Mouse (Mus musculus): ENCODE data around the gene Mrto4. TPM values are rescaled to one million over a fixed set of nuclear protein-coding genes. Genes with fewer than 3 reads are reported as not detected.

The Mrto4 gene
- total RNA-seq, 2 experiments from 2014 or later: 45.5 to 50.6 TPM

GRCm38 (mm10) chr4:139341556-139342233 is 10.7 kb downstream of the Mrto4 start:
- no peak for DNase-seq (ENCODE audit: extremely low spot score in 1 of 2, low spot score in 1 of 2)

GRCm38 (mm10) chr4:139340835-139341234 is 11.5 kb downstream of the Mrto4 start:
- DNase-seq (ENCODE audit: extremely low spot score in 1 of 2, low spot score in 1 of 2): no peak

- no peak for DNase-seq (ENCODE audit: extremely low spot score in 1 of 2, low spot score in 1 of 2)
Observed at GRCm38 (mm10) chr4:139338145-139338544, 14.2 kb downstream of the Mrto4 start.

- DNase-seq (ENCODE audit: extremely low spot score in 1 of 2, low spot score in 1 of 2): peak; percentile 40 to 86
Observed at GRCm38 (mm10) chr4:139336822-139337483, 15.4 kb downstream of the Mrto4 start.

DNA sequence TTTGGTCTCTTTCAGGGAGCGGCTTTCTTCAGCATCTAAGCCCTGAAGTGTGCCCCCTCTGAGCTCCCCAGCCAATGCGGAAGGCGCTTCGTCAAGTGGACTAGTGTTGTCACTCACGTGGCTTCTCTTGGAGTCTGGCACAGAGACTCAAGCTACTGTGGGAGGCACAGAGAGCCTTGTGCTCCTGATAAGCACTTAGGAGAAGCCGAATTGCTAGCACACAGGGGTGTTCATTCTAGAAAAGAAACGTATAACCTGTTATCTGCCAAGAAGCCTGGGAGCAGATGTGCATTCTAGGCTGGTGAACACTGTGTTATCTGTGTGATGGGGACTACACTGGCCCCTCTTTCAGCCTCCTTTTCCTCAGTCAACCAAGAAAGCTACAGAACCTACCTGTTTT is 16.9 kb downstream of the Mrto4 start:
- no peak for DNase-seq (ENCODE audit: extremely low spot score in 1 of 2, low spot score in 1 of 2)

DNA sequence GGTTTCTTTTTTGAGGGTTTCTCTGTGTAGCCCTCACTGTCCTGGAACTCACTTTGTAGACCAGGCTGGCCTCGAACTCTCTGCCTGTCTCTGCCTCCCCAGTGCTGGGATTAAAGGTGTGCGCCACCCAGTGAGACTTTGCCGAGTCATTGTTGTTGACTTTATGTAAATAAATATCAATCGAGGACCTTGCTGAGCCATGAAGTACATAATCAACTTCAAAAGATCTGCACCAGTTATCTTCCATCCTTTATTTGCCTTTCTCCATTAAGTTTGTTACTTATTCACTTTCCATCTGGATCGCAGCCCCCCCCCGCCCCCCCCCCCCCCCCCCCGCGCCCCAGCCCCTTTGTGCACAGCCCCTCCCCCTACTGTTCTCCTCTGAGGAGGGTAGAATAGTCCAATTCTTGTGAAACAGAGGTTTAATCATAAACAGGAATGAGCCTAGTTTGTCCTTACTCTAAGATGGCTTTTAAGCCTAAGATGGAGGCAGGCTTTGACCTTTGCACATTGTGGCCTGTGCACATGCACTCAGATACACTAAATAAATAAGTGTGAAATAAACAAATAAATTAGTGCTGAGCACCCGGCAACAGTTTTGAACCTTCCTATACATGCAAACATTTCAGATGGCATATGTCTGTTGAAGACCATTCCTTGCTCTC is 17.6 kb downstream of the Mrto4 start:
- no peak for DNase-seq (ENCODE audit: extremely low spot score in 1 of 2, low spot score in 1 of 2)

GRCm38 (mm10) chr4:139330605-139331004 is 21.8 kb downstream of the Mrto4 start:
- peak in 1 of 2 experiments; percentile 25 for DNase-seq (ENCODE audit: extremely low spot score in 1 of 2, low spot score in 1 of 2)

DNA sequence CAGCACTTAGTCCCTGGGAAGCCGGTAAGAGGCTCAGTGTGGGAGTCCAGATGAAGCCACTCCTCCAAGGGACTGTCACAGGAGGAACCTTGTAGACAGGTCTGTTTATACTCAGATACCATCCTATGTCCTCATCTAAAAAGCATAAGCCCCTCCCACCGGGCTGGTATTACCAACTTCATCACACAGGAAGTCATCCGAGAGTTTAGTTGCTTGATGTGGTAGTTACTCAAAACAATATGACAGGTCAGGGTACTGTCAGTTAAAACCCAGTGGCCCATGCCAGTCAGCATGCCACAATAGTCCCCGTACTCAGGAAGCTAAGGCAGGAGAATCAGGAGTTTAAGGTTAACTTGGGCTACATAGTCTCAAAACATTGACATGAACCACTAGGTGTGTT is 32.6 kb downstream of the Mrto4 start:
- DNase-seq (ENCODE audit: extremely low spot score in 1 of 2, low spot score in 1 of 2): no peak

DNA sequence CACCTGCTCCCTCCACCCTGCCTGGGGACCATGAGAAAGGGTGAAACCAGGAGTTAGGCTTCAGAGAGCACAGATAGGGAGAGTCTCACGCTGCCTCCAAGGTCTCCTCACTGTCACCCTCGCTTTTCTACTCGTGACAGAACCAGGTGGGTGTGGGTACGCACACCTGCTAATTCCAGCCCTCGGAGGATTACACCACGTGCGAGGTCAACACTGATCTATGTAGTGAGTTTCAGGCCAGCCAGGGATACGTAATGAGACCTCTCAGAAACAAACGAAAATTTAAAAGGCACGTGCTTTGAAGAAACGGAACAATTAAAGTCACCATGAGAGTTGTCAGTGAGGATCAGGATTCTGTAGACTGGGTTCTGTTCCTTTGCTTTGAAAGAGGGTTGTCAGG is 33.9 kb downstream of the Mrto4 start:
- no peak for DNase-seq (ENCODE audit: extremely low spot score in 1 of 2, low spot score in 1 of 2)

- no peak for DNase-seq (ENCODE audit: extremely low spot score in 1 of 2, low spot score in 1 of 2)
Observed at GRCm38 (mm10) chr4:139312632-139313031, 39.7 kb downstream of the Mrto4 start.

- no peak for DNase-seq (ENCODE audit: extremely low spot score in 1 of 2, low spot score in 1 of 2)
Observed at GRCm38 (mm10) chr4:139311707-139312106, 40.7 kb downstream of the Mrto4 start.

DNA sequence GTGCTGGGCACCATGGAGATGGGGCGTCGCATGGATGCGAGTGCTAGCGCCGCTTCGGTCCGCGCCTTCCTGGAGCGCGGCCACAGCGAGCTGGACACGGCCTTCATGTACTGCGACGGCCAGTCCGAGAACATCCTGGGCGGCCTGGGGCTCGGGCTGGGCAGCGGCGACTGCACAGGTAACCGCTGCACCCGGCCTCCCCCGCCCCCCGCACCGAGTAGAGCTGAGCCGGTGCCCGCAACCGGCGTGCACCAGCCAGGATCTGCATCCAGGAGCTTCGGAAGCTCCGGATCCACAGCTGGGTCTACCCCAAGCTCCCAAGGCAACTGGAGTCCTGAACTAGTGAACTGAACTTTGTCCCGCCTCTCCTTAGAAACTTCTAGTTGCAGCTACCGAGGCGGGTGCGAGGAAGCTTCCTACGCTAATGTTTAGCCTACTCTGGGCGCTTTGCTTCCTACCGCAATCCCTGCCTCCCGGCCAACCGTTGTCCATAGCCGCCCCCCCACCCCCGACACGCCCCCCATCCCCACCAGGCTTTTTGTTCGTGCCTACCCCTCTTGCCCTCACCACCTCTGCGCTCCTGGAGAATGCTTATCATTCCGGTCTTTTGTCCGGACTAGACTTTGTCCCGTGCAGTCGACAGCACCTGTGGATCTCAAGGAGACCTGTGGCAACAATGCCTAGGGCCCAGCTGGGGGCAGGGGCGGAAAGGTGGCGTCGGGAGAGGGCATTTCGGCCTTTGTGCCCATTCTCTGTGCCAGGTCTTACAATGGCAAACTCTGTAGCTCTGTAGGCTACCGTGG is 41.3 kb downstream of the Mrto4 start:
- no peak for DNase-seq (ENCODE audit: extremely low spot score in 1 of 2, low spot score in 1 of 2)

DNA sequence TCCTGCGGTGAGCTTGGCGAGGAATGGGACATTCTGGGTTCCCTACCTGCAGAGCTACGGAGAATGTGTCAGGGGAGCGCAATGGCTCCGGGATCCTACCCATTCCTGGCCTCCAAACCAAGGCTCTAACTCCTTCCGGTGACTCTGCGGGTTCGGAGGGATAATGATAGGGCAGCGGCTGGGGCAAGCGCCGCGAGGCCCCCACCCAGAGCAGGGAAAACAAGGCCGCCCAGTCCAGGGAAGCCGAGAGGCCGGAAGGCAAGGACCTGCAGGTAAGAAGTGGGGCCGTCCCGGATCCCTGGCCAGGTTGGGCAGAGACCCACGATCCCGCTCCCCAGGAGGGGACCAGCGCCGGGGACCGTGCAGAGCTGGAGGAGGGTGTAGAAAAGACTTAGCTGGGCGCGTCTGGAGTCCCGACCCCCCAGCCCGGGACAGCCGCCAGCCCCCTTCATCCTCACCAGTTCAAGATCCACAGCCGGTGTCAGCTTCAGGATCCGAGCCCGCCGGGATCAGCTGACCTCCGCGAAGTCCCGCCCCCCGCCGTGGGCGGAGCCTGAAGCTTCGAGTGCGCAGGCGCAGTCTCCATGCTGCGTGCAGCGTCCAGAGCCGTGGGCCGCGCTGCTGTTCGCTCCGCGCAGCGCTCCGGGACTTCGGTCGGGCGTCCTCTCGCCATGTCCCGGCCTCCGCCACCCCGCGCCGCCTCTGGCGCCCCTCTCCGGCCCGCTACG is 42.0 kb downstream of the Mrto4 start, which contains the start of the genes Pqlc2 and Akr7a5:
Gene Pqlc2 (minus strand): TSS at position 538 of the 728 bp plus-strand sequence.
Gene Akr7a5 (plus strand): TSS at position 574 of the 728 bp plus-strand sequence.
- peak; percentile 98 to 99 for DNase-seq (ENCODE audit: extremely low spot score in 1 of 2, low spot score in 1 of 2)

GRCm38 (mm10) chr4:139309651-139310050 is 42.7 kb downstream of the Mrto4 start:
- DNase-seq (ENCODE audit: extremely low spot score in 1 of 2, low spot score in 1 of 2): no peak

GRCm38 (mm10) chr4:139307916-139308315 is 44.5 kb downstream of the Mrto4 start:
- DNase-seq (ENCODE audit: extremely low spot score in 1 of 2, low spot score in 1 of 2): no peak

- no peak for DNase-seq (ENCODE audit: extremely low spot score in 1 of 2, low spot score in 1 of 2)
Observed at GRCm38 (mm10) chr4:139305521-139305920, 46.9 kb downstream of the Mrto4 start.

DNA sequence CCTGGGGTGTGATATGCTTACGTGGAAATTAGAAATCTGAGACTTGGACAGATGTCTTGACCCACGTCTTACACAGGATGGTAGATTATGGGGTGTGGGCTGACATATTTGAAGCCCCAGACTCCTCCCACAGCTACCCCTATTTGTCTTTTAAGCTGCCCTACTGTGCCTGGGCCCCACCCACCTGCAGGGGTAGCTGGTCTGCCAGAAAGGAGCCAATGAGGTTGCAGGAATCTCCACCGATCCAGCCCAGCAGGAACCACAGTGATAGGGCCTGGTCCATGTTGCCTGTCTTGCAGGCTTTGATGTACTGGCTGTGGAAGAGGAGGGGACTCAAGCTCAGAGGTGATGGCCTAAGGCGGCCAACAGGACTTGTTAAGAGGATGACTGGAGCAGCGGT is 50.1 kb downstream of the Mrto4 start:
- no peak for DNase-seq (ENCODE audit: extremely low spot score in 1 of 2, low spot score in 1 of 2)

DNA sequence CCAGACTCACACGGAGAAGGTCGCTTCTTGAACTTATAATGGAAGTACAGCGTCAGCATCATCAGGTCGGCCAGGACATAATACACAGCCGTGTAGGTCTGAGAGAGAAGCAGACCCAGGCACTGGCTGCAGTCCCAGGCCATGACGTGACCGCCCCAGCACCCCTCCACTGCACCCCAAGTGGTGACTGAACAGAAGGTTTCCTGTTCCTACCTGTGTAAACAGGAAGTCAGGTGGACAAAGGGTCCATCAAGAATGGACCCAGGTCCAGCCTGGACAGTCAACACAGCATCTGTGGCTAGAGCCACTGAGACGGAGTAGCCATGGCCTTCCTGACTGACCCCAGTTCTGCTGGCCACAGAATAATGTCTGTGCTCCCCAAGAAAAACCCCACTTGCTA is 50.6 kb downstream of the Mrto4 start:
- no peak for DNase-seq (ENCODE audit: extremely low spot score in 1 of 2, low spot score in 1 of 2)

DNA sequence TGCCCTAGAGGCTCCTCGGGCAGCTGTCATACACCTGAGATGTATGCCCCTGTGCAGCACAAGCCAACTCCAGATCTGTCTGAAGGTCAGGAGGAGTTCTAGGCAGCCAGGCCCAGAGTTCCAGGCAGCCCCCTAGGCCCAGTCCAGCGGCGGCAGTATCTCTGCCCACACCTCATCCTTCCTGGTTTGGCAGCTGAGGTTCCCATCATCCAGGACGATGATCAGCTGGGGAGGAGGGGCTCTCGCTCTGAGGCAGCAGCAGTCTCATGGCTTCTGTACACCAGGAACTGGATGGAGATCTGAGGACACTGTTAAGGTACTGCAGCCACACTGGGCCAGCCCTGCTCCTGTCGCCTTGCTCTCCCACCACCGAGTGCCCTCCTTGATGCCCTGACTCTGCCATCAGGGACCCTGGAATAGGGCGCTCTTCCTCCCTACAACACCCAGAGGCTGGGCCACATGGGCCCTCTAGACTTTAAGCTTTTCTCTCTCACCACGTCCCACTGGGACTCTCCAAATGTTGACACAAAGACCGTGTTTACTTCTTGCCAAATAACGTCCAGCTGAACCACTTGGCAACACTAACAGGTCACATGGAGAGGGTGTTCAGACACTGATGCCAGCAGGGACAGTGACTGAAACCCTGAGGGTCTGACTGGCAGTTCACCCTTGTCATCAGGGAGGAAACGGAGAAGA is 53.6 kb downstream of the Mrto4 start:
- DNase-seq (ENCODE audit: extremely low spot score in 1 of 2, low spot score in 1 of 2): no peak
